Mouse (Mus musculus): ENCODE results near the gene Flywch1.

Gene Flywch1

GRCm38 (mm10) chr17:23744076-23744475 is 27.3 kb downstream of the Flywch1 start:
- no peak for DNase-seq (ENCODE audit: low read depth, low spot score)

- DNase-seq (ENCODE audit: low read depth, low spot score): no peak
These were observed 28.5 kb downstream of the Flywch1 start for GRCm38 (mm10) chr17:23742941-23743340.

- DNase-seq (ENCODE audit: low read depth, low spot score): no peak
These were observed 29.1 kb downstream of the Flywch1 start for GRCm38 (mm10) chr17:23742210-23742793.

- DNase-seq (ENCODE audit: low read depth, low spot score): no peak
These were observed 29.8 kb downstream of the Flywch1 start for GRCm38 (mm10) chr17:23741359-23742209.

GRCm38 (mm10) chr17:23740598-23741021 is 30.8 kb downstream of the Flywch1 start, which contains the start of gene Paqr4:
Gene Paqr4 (minus strand): TSS chr17:23740867.
- no peak for DNase-seq (ENCODE audit: low read depth, low spot score)

GRCm38 (mm10) chr17:23740136-23740584 is 31.2 kb downstream of the Flywch1 start:
- DNase-seq (ENCODE audit: low read depth, low spot score): peak; percentile 83

GRCm38 (mm10) chr17:23739202-23740135 is 31.9 kb downstream of the Flywch1 start:
- peak; percentile 22 for DNase-seq (ENCODE audit: low read depth, low spot score)

GRCm38 (mm10) chr17:23738836-23739201 is 32.6 kb downstream of the Flywch1 start:
- no peak for DNase-seq (ENCODE audit: low read depth, low spot score)

GRCm38 (mm10) chr17:23737493-23738445 is 33.6 kb downstream of the Flywch1 start:
- peak; percentile 24 for DNase-seq (ENCODE audit: low read depth, low spot score)

GRCm38 (mm10) chr17:23734341-23734740 is 37.1 kb downstream of the Flywch1 start:
- DNase-seq (ENCODE audit: low read depth, low spot score): no peak

GRCm38 (mm10) chr17:23730441-23730840 is 41.0 kb downstream of the Flywch1 start:
- no peak for DNase-seq (ENCODE audit: low read depth, low spot score)

- DNase-seq (ENCODE audit: low read depth, low spot score): peak; percentile 75
These were observed 44.7 kb downstream of the Flywch1 start for GRCm38 (mm10) chr17:23726758-23727142.

GRCm38 (mm10) chr17:23725999-23726757 is 45.2 kb downstream of the Flywch1 start, which contains the start of gene Pkmyt1:
Gene Pkmyt1 (plus strand): TSS chr17:23726336.
- peak; percentile 96 for DNase-seq (ENCODE audit: low read depth, low spot score)

GRCm38 (mm10) chr17:23725477-23725876 is 45.9 kb downstream of the Flywch1 start:
- DNase-seq (ENCODE audit: low read depth, low spot score): no peak

GRCm38 (mm10) chr17:23722376-23723125 is 48.9 kb downstream of the Flywch1 start, which contains the start of gene 1520401A03Rik:
Gene 1520401A03Rik (minus strand): TSS chr17:23722783.
- no peak for DNase-seq (ENCODE audit: low read depth, low spot score)

- DNase-seq (ENCODE audit: low read depth, low spot score): no peak
These were observed 49.5 kb downstream of the Flywch1 start for GRCm38 (mm10) chr17:23721886-23722285.

GRCm38 (mm10) chr17:23719455-23719854 is 51.9 kb downstream of the Flywch1 start:
- DNase-seq (ENCODE audit: low read depth, low spot score): no peak

GRCm38 (mm10) chr17:23717003-23717402 is 54.4 kb downstream of the Flywch1 start:
- DNase-seq (ENCODE audit: low read depth, low spot score): no peak

- peak; percentile 73 for DNase-seq (ENCODE audit: low read depth, low spot score)
These were observed 65.2 kb downstream of the Flywch1 start for GRCm38 (mm10) chr17:23706212-23706611.

All from A20 (cell line).